23 mouse cellular contexts compared by ENCODE assay signal in the genomic region with DNA sequence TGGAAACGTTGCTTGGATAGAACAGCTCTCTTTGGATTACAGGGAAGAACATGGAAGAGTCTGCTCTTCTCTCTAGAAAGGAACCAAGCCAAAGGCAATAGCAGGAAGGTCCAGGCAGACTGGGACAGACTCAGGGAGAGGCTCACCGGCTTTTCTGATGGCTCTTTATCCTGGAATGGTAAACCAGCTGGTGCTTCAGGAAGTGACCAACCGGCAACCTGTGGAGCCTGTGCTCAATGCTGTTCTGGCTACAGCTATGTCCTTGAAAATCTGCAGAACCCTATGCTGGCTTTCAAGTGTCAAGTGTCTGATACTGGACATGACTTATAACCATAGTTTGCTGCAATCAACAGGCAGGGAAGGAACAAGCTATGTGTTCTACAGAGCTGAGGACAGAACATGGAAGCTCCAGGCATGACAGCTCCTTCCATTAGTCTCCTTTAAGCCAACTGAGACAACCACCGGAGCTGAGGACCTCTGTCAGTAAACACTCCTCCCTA.
"Had no signal": no experiment of that assay in that cellular context is flagged by ENCODE, and none has a peak within 500 bp of the region (broad histone marks: within the 10 kb centered on the region; RNA-seq: fewer than 3 reads in every experiment).

No protein-coding gene starts in this region.

- H3K4me1 ChIP-seq: limb, embryonic 13.5 days; limb, embryonic 15.5 days; liver, embryonic 12.5 days had no signal

- DNase-seq: gastrocnemius, postnatal 14 days; gastrocnemius, postnatal 36 days; heart, postnatal 10 days; kidney, adult 11 months; kidney, adult 2 months; kidney, adult 9 months; kidney, postnatal 14 days; kidney, postnatal 36 days; layer of hippocampus, adult 9-11 months; layer of hippocampus, postnatal 36 days; left cerebral cortex, postnatal 4 days; lung, adult 18-20 months had no signal

- H3K9ac ChIP-seq: heart, embryonic 12.5 days; hindbrain, embryonic 13.5 days; hindbrain, embryonic 15.5 days; kidney, embryonic 15.5 days; limb, embryonic 13.5 days; limb, embryonic 15.5 days; liver, embryonic 12.5 days; liver, embryonic 14.5 days had no signal

- H3K27me3 ChIP-seq: heart, embryonic 12.5 days; hindbrain, embryonic 13.5 days; hindbrain, embryonic 15.5 days; kidney, embryonic 15.5 days; limb, embryonic 13.5 days; limb, embryonic 15.5 days; liver, embryonic 12.5 days had no signal

- H3K27ac ChIP-seq: heart, embryonic 10.5 days; hindbrain, embryonic 13.5 days; hindbrain, embryonic 15.5 days; hindbrain, postnatal 0 days; kidney, embryonic 15.5 days; kidney, postnatal 0 days; limb, embryonic 13.5 days; limb, embryonic 15.5 days; liver, embryonic 12.5 days; liver, embryonic 14.5 days had no signal

- H3K4me3 ChIP-seq: heart, embryonic 10.5 days; heart, embryonic 12.5 days; hindbrain, embryonic 13.5 days; hindbrain, embryonic 15.5 days; kidney, embryonic 15.5 days; limb, embryonic 13.5 days; limb, embryonic 15.5 days; liver, embryonic 12.5 days had no signal
